Mouse (Mus musculus) limb, embryonic 15.5 days (tissue): ENCODE results near the gene Rab11fip3. TPM values are rescaled to one million over a fixed set of nuclear protein-coding genes. Genes with fewer than 3 reads are reported as not detected.
"Not testable (repeated sequence)": the region's sequence is repeated elsewhere in the genome, so short reads cannot be mapped to it uniquely, and the experiment has no call there.

Experiments used
- ATAC-seq: fragments of 200-750 bp; cut with Nextera tagmentation; 2 replicates; pipeline ENCODE4 v1.8.0; 2017; ENCODE audit warnings: low read depth, moderate TSS enrichment; ENCODE audit not compliant: insufficient number of reproducible peaks, low FRiP score, low TSS enrichment
- H3K27ac ChIP-seq: fragments of 300-500 bp; sonication (generic); 2 replicates; pipeline ENCODE4 v1.5.1; 2015; ENCODE audit warnings: moderate library complexity, mild to moderate bottlenecking, inconsistent platforms
- H3K27me3 ChIP-seq: fragments of 300-500 bp; sonication (generic); 2 replicates; pipeline ENCODE4 v1.6.1; 2015; ENCODE audit warnings: inconsistent platforms
- H3K36me3 ChIP-seq: fragments of 300-500 bp; sonication (generic); 2 replicates; pipeline ENCODE4 v1.6.1; 2015; ENCODE audit warnings: inconsistent platforms
- H3K4me1 ChIP-seq: fragments of 300-500 bp; sonication (generic); 2 replicates; pipeline ENCODE4 v1.6.1; 2015; ENCODE audit warnings: inconsistent platforms
- H3K4me2 ChIP-seq: fragments of 300-500 bp; sonication (generic); 2 replicates; pipeline ENCODE4 v1.6.1; 2015; ENCODE audit warnings: mild to moderate bottlenecking, inconsistent platforms
- H3K4me3 ChIP-seq: fragments of 300-500 bp; sonication (generic); 2 replicates; pipeline ENCODE4 v1.5.1; 2015; ENCODE audit warnings: mild to moderate bottlenecking, inconsistent platforms
- H3K9ac ChIP-seq: fragments of 300-500 bp; sonication (generic); 2 replicates; pipeline ENCODE4 v1.6.1; 2015; ENCODE audit warnings: inconsistent platforms
- H3K9me3 ChIP-seq: fragments of 300-500 bp; sonication (generic); 2 replicates; pipeline ENCODE4 v1.6.1; 2016; ENCODE audit warnings: inconsistent platforms
- WGBS: fragments of 180-500 bp; shearing (Covaris S2); methylation state at CpG from one replicate; pipeline ENCODE4 v1.1.7; 2015; 5-methylcytosine and 5-hydroxymethylcytosine counted together
- polyA plus RNA-seq: library from polyadenylated mRNA; unstranded; fragments of >200 nt; fragmentation: Nextera tagmentation; extraction: Ambion mirVana; gene quantifications from 2 replicates; pipeline ENCODE4 v1.2.1, GENCODE M21; 2015

Gene Rab11fip3
- 13.1 and 16.8 TPM in 2 replicates for polyA plus RNA-seq

- H3K4me3 ChIP-seq: peak within 1 kb of the TSS; percentile 90
- H3K27me3 ChIP-seq: peaks cover 11% of the 10 kb centered on the region; the same call in 1 of the 2 replicates
- H3K36me3 ChIP-seq: peaks cover 5% of the 10 kb centered on the region
- WGBS: under 1% methylated on average over 93 of the region's 94 CpGs
- peak within 1 kb of the TSS; percentile 96 for H3K4me2 ChIP-seq
- H3K27ac ChIP-seq: peak within 1 kb of the TSS; percentile 75
- no peaks in the 10 kb centered on the region for H3K9me3 ChIP-seq
- H3K4me1 ChIP-seq: peaks cover 45% of the 10 kb centered on the region
- ATAC-seq: peak; percentile 85
- peak within 1 kb of the TSS; percentile 70 for H3K9ac ChIP-seq
Observed at GRCm38 (mm10) chr17:26068831-26069739, at the start of gene Rab11fip3. TSS of gene Rab11fip3 (minus strand) at chr17:26069555.

- Histone ChIP-seq H3K9me3 (no peaks in the 10 kb centered on the region), H3K9ac (no peak overlapping the region), H3K4me2 (no peak overlapping the region), H3K4me1 (peaks cover 18% of the 10 kb centered on the region), H3K27ac (no peak overlapping the region), H3K27me3 (peaks cover 78% of the 10 kb centered on the region), H3K4me3 (no peak overlapping the region), H3K36me3 (no peaks in the 10 kb centered on the region)
- WGBS: 82% methylated on average over 17 of the region's 17 CpGs
- no peak for ATAC-seq
Observed at GRCm38 (mm10) chr17:26116503-26117258, 47.3 kb upstream of the Rab11fip3 start.

GRCm38 (mm10) chr17:26115956-26116487 lies 46.7 kb upstream of the Rab11fip3 start:
- Histone ChIP-seq H3K4me2 (no peak overlapping the region), H3K36me3 (no peaks in the 10 kb centered on the region), H3K27ac (no peak overlapping the region), H3K27me3 (peaks cover 85% of the 10 kb centered on the region), H3K4me1 (peaks cover 18% of the 10 kb centered on the region), H3K9ac (no peak overlapping the region), H3K9me3 (no peaks in the 10 kb centered on the region), H3K4me3 (no peak overlapping the region)
- no peak for ATAC-seq
- 78% methylated on average over 3 of the region's 3 CpGs for WGBS

GRCm38 (mm10) chr17:26115205-26115898 lies 46.0 kb upstream of the Rab11fip3 start:
- H3K4me3 ChIP-seq: no peak overlapping the region
- H3K36me3 ChIP-seq: no peaks in the 10 kb centered on the region
- H3K4me1 ChIP-seq: peaks cover 18% of the 10 kb centered on the region
- ATAC-seq: no peak
- 77% methylated on average over 7 of the region's 7 CpGs for WGBS
- no peak overlapping the region for H3K27ac ChIP-seq
- H3K9me3 ChIP-seq: no peaks in the 10 kb centered on the region
- no peak overlapping the region for H3K4me2 ChIP-seq
- H3K27me3 ChIP-seq: peaks cover 91% of the 10 kb centered on the region
- no peak overlapping the region for H3K9ac ChIP-seq

GRCm38 (mm10) chr17:26114461-26114860 lies 45.1 kb upstream of the Rab11fip3 start:
- not testable (repeated sequence) for H3K27ac ChIP-seq, H3K36me3 ChIP-seq, ATAC-seq, H3K4me3 ChIP-seq, H3K9me3 ChIP-seq, H3K9ac ChIP-seq, H3K4me2 ChIP-seq
- Histone ChIP-seq H3K4me1 (peaks cover 13% of the 10 kb centered on the region), H3K27me3 (peaks cover 95% of the 10 kb centered on the region)
- 68% methylated on average over 7 of the region's 7 CpGs for WGBS

GRCm38 (mm10) chr17:26114061-26114460 lies 44.7 kb upstream of the Rab11fip3 start:
- Histone ChIP-seq H3K9me3 (no peaks in the 10 kb centered on the region), H3K36me3 (no peaks in the 10 kb centered on the region), H3K4me2 (peak overlapping the region; percentile 98; the same call in 1 of the 2 replicates), H3K4me3 (peak overlapping the region; percentile 56), H3K4me1 (peaks cover 13% of the 10 kb centered on the region), H3K9ac (no peak overlapping the region), H3K27me3 (peaks cover 95% of the 10 kb centered on the region), H3K27ac (no peak overlapping the region)
- WGBS: 14% methylated on average over 8 of the region's 8 CpGs
- ATAC-seq: no peak

- H3K9ac ChIP-seq: peak within 1 kb of the TSS; percentile 33; the same call in 1 of the 2 replicates
- H3K9me3 ChIP-seq: no peaks in the 10 kb centered on the region
- peaks cover 13% of the 10 kb centered on the region for H3K4me1 ChIP-seq
- no peaks in the 10 kb centered on the region for H3K36me3 ChIP-seq
- H3K27me3 ChIP-seq: peaks cover 88% of the 10 kb centered on the region
- no peak for ATAC-seq
- H3K27ac ChIP-seq: no peak within 1 kb of the TSS
- under 1% methylated on average over 56 of the region's 75 CpGs for WGBS
- H3K4me2 ChIP-seq: peak within 1 kb of the TSS; percentile 98
- peak within 1 kb of the TSS; percentile 56 for H3K4me3 ChIP-seq
Observed at GRCm38 (mm10) chr17:26113181-26113948, 44.0 kb upstream of the Rab11fip3 start, which contains the start of gene Tmem8. TSS of gene Tmem8 (plus strand) at chr17:26113299.

GRCm38 (mm10) chr17:26112751-26113150 lies 43.4 kb upstream of the Rab11fip3 start:
- Histone ChIP-seq H3K27ac (no peak overlapping the region), H3K9ac (peak overlapping the region; percentile 33; the same call in 1 of the 2 replicates)
- 16% methylated on average over 14 of the region's 14 CpGs for WGBS

GRCm38 (mm10) chr17:26111722-26112121 lies 42.4 kb upstream of the Rab11fip3 start:
- WGBS: 23% methylated on average over 4 of the region's 4 CpGs
- H3K4me1 ChIP-seq: peaks cover 13% of the 10 kb centered on the region
- no peaks in the 10 kb centered on the region for H3K36me3 ChIP-seq

More at GRCm38 (mm10) chr17:26112751-26113150, 43.4 kb upstream of the Rab11fip3 start:
- Histone ChIP-seq H3K4me3 (peak overlapping the region; percentile 56), H3K9me3 (no peaks in the 10 kb centered on the region), H3K27me3 (peaks cover 82% of the 10 kb centered on the region), H3K4me2 (peak overlapping the region; percentile 98), H3K36me3 (no peaks in the 10 kb centered on the region), H3K4me1 (peaks cover 13% of the 10 kb centered on the region)
- ATAC-seq: no peak

GRCm38 (mm10) chr17:26111024-26111423 lies 41.7 kb upstream of the Rab11fip3 start:
- 6% methylated on average over 4 of the region's 4 CpGs for WGBS
- H3K27me3 ChIP-seq: peaks cover 65% of the 10 kb centered on the region
- H3K36me3 ChIP-seq: no peaks in the 10 kb centered on the region
- no peaks in the 10 kb centered on the region for H3K9me3 ChIP-seq
- H3K4me1 ChIP-seq: peaks cover 13% of the 10 kb centered on the region
- H3K4me2 ChIP-seq: no peak overlapping the region
- no peak overlapping the region for H3K4me3 ChIP-seq
- H3K9ac ChIP-seq: no peak overlapping the region
- H3K27ac ChIP-seq: no peak overlapping the region
- no peak for ATAC-seq

More at GRCm38 (mm10) chr17:26111722-26112121, 42.4 kb upstream of the Rab11fip3 start:
- no peak overlapping the region for H3K4me2 ChIP-seq
- no peaks in the 10 kb centered on the region for H3K9me3 ChIP-seq
- H3K27ac ChIP-seq: no peak overlapping the region
- no peak overlapping the region for H3K4me3 ChIP-seq
- no peak overlapping the region for H3K9ac ChIP-seq
- ATAC-seq: no peak
- peaks cover 72% of the 10 kb centered on the region for H3K27me3 ChIP-seq
